Mouse (Mus musculus) liver, embryonic 13.5 days (tissue): ENCODE measurements around the gene Cacng3. TPM values are rescaled to one million over a fixed set of nuclear protein-coding genes. Genes with fewer than 3 reads are reported as not detected.

Experiments used
- ATAC-seq: fragments of 200-750 bp; cut with Nextera tagmentation; 2 replicates; pipeline ENCODE4 v1.8.0; 2017; ENCODE audit warnings: low read depth, mild to moderate bottlenecking, moderate number of reproducible peaks, moderate library complexity
- DNase-seq: peaks from one replicate; pipeline ENCODE4 v3.0.0; 2022
- H3K27ac ChIP-seq: fragments of 300-500 bp; sonication (generic); 2 replicates; pipeline ENCODE4 v1.5.1; 2015; ENCODE audit warnings: moderate library complexity, mild to moderate bottlenecking, inconsistent platforms
- H3K27me3 ChIP-seq: fragments of 300-500 bp; sonication (generic); 2 replicates; pipeline ENCODE4 v1.6.1; 2015; ENCODE audit warnings: mild to moderate bottlenecking, inconsistent platforms
- H3K36me3 ChIP-seq: fragments of 300-500 bp; sonication (generic); 2 replicates; pipeline ENCODE4 v1.6.1; 2015; ENCODE audit warnings: mild to moderate bottlenecking, inconsistent platforms
- H3K4me1 ChIP-seq: fragments of 300-500 bp; sonication (generic); replicated peaks from 2 replicates; pipeline ENCODE4 v1.6.1; 2015; ENCODE audit warnings: inconsistent platforms
- H3K4me2 ChIP-seq: fragments of 300-500 bp; sonication (generic); 2 replicates; pipeline ENCODE4 v1.6.1; 2015; ENCODE audit warnings: inconsistent platforms, mild to moderate bottlenecking, moderate library complexity
- H3K4me3 ChIP-seq: fragments of 300-500 bp; sonication (generic); replicated peaks from 2 replicates; pipeline ENCODE4 v1.5.1; 2015; ENCODE audit warnings: mild to moderate bottlenecking, inconsistent platforms
- H3K9ac ChIP-seq: fragments of 300-500 bp; sonication (generic); 2 replicates; pipeline ENCODE4 v1.6.1; 2015; ENCODE audit warnings: mild to moderate bottlenecking, inconsistent platforms
- H3K9me3 ChIP-seq: fragments of 300-500 bp; sonication (generic); replicated peaks from 2 replicates; pipeline ENCODE4 v1.6.1; 2016; ENCODE audit warnings: inconsistent platforms
- WGBS: fragments of 180-500 bp; shearing (Covaris S2); methylation state at CpG from one replicate; pipeline ENCODE4 v1.1.7; 2015; ENCODE audit not compliant: insufficient replicate concordance; 5-methylcytosine and 5-hydroxymethylcytosine counted together
- polyA plus RNA-seq: library from polyadenylated mRNA; unstranded; fragments of >200 nt; fragmentation: Nextera tagmentation; extraction: Ambion mirVana; gene quantifications from 2 replicates; pipeline ENCODE4 v1.2.1, GENCODE M21; 2015

The Cacng3 gene
- polyA plus RNA-seq, 1 experiment from 2014 or later, result not detected

- H3K4me2 ChIP-seq, result peak overlapping the region; percentile 23; the same call in 1 of the 2 replicates
- H3K27me3 ChIP-seq, result no peaks in the 10 kb centered on the region
- DNase-seq (peak; percentile 18), ATAC-seq (peak; percentile 94)
- H3K4me1 ChIP-seq, result no peaks in the 10 kb centered on the region
- no peaks in the 10 kb centered on the region for H3K9me3 ChIP-seq
- WGBS, result 58% methylated on average over 7 of the region's 7 CpGs
- no peak overlapping the region for H3K9ac ChIP-seq
- no peak overlapping the region for H3K4me3 ChIP-seq
- H3K36me3 ChIP-seq, result no peaks in the 10 kb centered on the region
- H3K27ac ChIP-seq, result peak overlapping the region; percentile 43
Observed at GRCm38 (mm10) chr7:122789929-122790328, 119.6 kb downstream of the Cacng3 start.

- Histone ChIP-seq H3K9ac (no peak overlapping the region), H3K27me3 (no peaks in the 10 kb centered on the region), H3K9me3 (no peaks in the 10 kb centered on the region), H3K4me3 (no peak overlapping the region), H3K4me1 (no peaks in the 10 kb centered on the region), H3K4me2 (no peak overlapping the region), H3K27ac (no peak overlapping the region), H3K36me3 (no peaks in the 10 kb centered on the region)
- 59% methylated on average over 6 of the region's 6 CpGs for WGBS
- ATAC-seq (no peak), DNase-seq (no peak)
Observed at GRCm38 (mm10) chr7:122793655-122794346, 123.5 kb downstream of the Cacng3 start.

- Histone ChIP-seq H3K4me1 (no peaks in the 10 kb centered on the region), H3K4me2 (no peak overlapping the region), H3K4me3 (no peak overlapping the region), H3K27me3 (no peaks in the 10 kb centered on the region), H3K9me3 (no peaks in the 10 kb centered on the region), H3K9ac (no peak overlapping the region), H3K36me3 (no peaks in the 10 kb centered on the region), H3K27ac (no peak overlapping the region)
- no peak for ATAC-seq
- DNase-seq, result no peak
- WGBS, result 84% methylated on average over 6 of the region's 6 CpGs
Observed at GRCm38 (mm10) chr7:122795140-122795539, 124.8 kb downstream of the Cacng3 start.

- no peaks in the 10 kb centered on the region for H3K9me3 ChIP-seq
- no peaks in the 10 kb centered on the region for H3K4me1 ChIP-seq
- H3K27me3 ChIP-seq, result no peaks in the 10 kb centered on the region
- H3K4me2 ChIP-seq, result no peak overlapping the region
- no peak overlapping the region for H3K27ac ChIP-seq
- DNase-seq (no peak), ATAC-seq (no peak)
- 54% methylated on average over 2 of the region's 2 CpGs for WGBS
- H3K4me3 ChIP-seq, result no peak overlapping the region
- H3K9ac ChIP-seq, result no peak overlapping the region
- H3K36me3 ChIP-seq, result no peaks in the 10 kb centered on the region
Observed at GRCm38 (mm10) chr7:122800821-122801220, 130.5 kb downstream of the Cacng3 start.

GRCm38 (mm10) chr7:122803839-122804496 is 133.7 kb downstream of the Cacng3 start:
- Histone ChIP-seq H3K9ac (no peak overlapping the region), H3K36me3 (no peaks in the 10 kb centered on the region), H3K9me3 (no peaks in the 10 kb centered on the region), H3K27ac (no peak overlapping the region), H3K4me3 (no peak overlapping the region), H3K4me1 (no peaks in the 10 kb centered on the region), H3K4me2 (no peak overlapping the region), H3K27me3 (no peaks in the 10 kb centered on the region)
- ATAC-seq, result no peak
- 73% methylated on average over 9 of the region's 9 CpGs for WGBS
- DNase-seq, result no peak

GRCm38 (mm10) chr7:122806531-122806930 is 136.2 kb downstream of the Cacng3 start:
- ATAC-seq (no peak), DNase-seq (no peak)
- no peak overlapping the region for H3K4me3 ChIP-seq
- 69% methylated on average over 5 of the region's 5 CpGs for WGBS
- H3K9me3 ChIP-seq, result no peaks in the 10 kb centered on the region
- no peak overlapping the region for H3K4me2 ChIP-seq
- no peak overlapping the region for H3K27ac ChIP-seq
- no peaks in the 10 kb centered on the region for H3K27me3 ChIP-seq
- no peaks in the 10 kb centered on the region for H3K4me1 ChIP-seq
- no peak overlapping the region for H3K9ac ChIP-seq
- no peaks in the 10 kb centered on the region for H3K36me3 ChIP-seq

- no peak overlapping the region for H3K4me3 ChIP-seq
- no peak overlapping the region for H3K9ac ChIP-seq
- H3K4me2 ChIP-seq, result no peak overlapping the region
- no peaks in the 10 kb centered on the region for H3K9me3 ChIP-seq
- DNase-seq (no peak), ATAC-seq (no peak)
- no peak overlapping the region for H3K27ac ChIP-seq
- H3K36me3 ChIP-seq, result no peaks in the 10 kb centered on the region
- WGBS, result 13% methylated on average over 1 of the region's 1 CpGs
- no peaks in the 10 kb centered on the region for H3K4me1 ChIP-seq
- no peaks in the 10 kb centered on the region for H3K27me3 ChIP-seq
Observed at GRCm38 (mm10) chr7:122813724-122814123, 143.4 kb downstream of the Cacng3 start.

- Histone ChIP-seq H3K9me3 (no peaks in the 10 kb centered on the region), H3K9ac (no peak overlapping the region), H3K4me3 (no peak overlapping the region), H3K4me2 (no peak overlapping the region), H3K36me3 (no peaks in the 10 kb centered on the region), H3K27ac (no peak overlapping the region), H3K27me3 (no peaks in the 10 kb centered on the region), H3K4me1 (no peaks in the 10 kb centered on the region)
- DNase-seq (no peak), ATAC-seq (no peak)
- WGBS, result 71% methylated on average over 7 of the region's 7 CpGs
Observed at GRCm38 (mm10) chr7:122817565-122817964, 147.3 kb downstream of the Cacng3 start.
